Mouse (Mus musculus): Measurements from ENCODE around the gene Nupr1.

GRCm38 (mm10) chr7:126621452-126622359 lies 9.0 kb downstream of the Nupr1 start:
- TF ChIP-seq CTCF (IDR thresholded peaks at IDR 0.05; ENCODE audit: low read depth, low read length) (no peak), GATA1 (IDR thresholded peaks at IDR 0.05; ENCODE audit: borderline replicate concordance, low read length) (no peak), TAL1 (conservative IDR thresholded peaks at IDR 0.05; ENCODE audit: low read depth, low read length) (no peak)

All from G1E (cell line).